Mouse (Mus musculus): Measurements from ENCODE around the gene Gfra4. TPM values are rescaled to one million over a fixed set of nuclear protein-coding genes. Genes with fewer than 3 reads are reported as not detected.

The Gfra4 gene
- polyA plus RNA-seq, 1 experiment from 2014 or later = 3.5 TPM

Small RNA genes within 50 kb of the gene (microRNA-seq; reads per million reads assigned to microRNA genes)
- not detected for gene Mir6973b (ENCODE audit: borderline number of aligned reads)

Other genes starting within 250 kb of the Gfra4 start
- gene 4930402H24Rik, start 136.7 kb downstream of the Gfra4 start, polyA plus RNA-seq (2014; fragmentation: Nextera tagmentation; extraction: Ambion mirVana) = 15.4 and 20.6 TPM in 2 replicates
- gene Atrn, start 136.6 kb downstream of the Gfra4 start, polyA plus RNA-seq (2014; fragmentation: Nextera tagmentation; extraction: Ambion mirVana) = 5.3 and 7.0 TPM in 2 replicates
- 0.31 and 0.95 TPM in 2 replicates for gene Adam33, start 20.7 kb upstream of the Gfra4 start, polyA plus RNA-seq (2014; fragmentation: Nextera tagmentation; extraction: Ambion mirVana)
- gene Siglec1, start 43.7 kb upstream of the Gfra4 start, polyA plus RNA-seq (2014; fragmentation: Nextera tagmentation; extraction: Ambion mirVana) = 0.73 and 0.78 TPM in 2 replicates
- gene Hspa12b, start 84.2 kb upstream of the Gfra4 start, polyA plus RNA-seq (2014; fragmentation: Nextera tagmentation; extraction: Ambion mirVana) = 5.5 TPM in 2 replicates
- not detected in 2 replicates for gene Gm11037, start 90.4 kb upstream of the Gfra4 start, polyA plus RNA-seq (2014; fragmentation: Nextera tagmentation; extraction: Ambion mirVana)
- 130 TPM in 2 replicates for gene 1700037H04Rik, start 117.0 kb upstream of the Gfra4 start, polyA plus RNA-seq (2014; fragmentation: Nextera tagmentation; extraction: Ambion mirVana)
- gene Cenpb, start 137.0 kb upstream of the Gfra4 start, polyA plus RNA-seq (2014; fragmentation: Nextera tagmentation; extraction: Ambion mirVana) = 3.8 and 4.9 TPM in 2 replicates
- 76.4 and 85.4 TPM in 2 replicates for gene Cdc25b, start 143.9 kb upstream of the Gfra4 start, polyA plus RNA-seq (2014; fragmentation: Nextera tagmentation; extraction: Ambion mirVana)
- 1.3 and 1.5 TPM in 2 replicates for gene Spef1, start 144.2 kb upstream of the Gfra4 start, polyA plus RNA-seq (2014; fragmentation: Nextera tagmentation; extraction: Ambion mirVana)
- 18.1 and 19.2 TPM in 2 replicates for gene Ap5s1, start 164.0 kb upstream of the Gfra4 start, polyA plus RNA-seq (2014; fragmentation: Nextera tagmentation; extraction: Ambion mirVana)
- 29.7 and 30.0 TPM in 2 replicates for gene Mavs, start 191.0 kb upstream of the Gfra4 start, polyA plus RNA-seq (2014; fragmentation: Nextera tagmentation; extraction: Ambion mirVana)
- gene Pank2, start 219.4 kb upstream of the Gfra4 start, polyA plus RNA-seq (2014; fragmentation: Nextera tagmentation; extraction: Ambion mirVana) = 37.1 and 41.7 TPM in 2 replicates

All from liver, embryonic 11.5 days (tissue).